Mouse (Mus musculus): ENCODE results near the gene Ints4. TPM values are rescaled to one million over a fixed set of nuclear protein-coding genes. Genes with fewer than 3 reads are reported as not detected.

Gene Ints4
- 45.2 TPM for total RNA-seq (2023)

DNA sequence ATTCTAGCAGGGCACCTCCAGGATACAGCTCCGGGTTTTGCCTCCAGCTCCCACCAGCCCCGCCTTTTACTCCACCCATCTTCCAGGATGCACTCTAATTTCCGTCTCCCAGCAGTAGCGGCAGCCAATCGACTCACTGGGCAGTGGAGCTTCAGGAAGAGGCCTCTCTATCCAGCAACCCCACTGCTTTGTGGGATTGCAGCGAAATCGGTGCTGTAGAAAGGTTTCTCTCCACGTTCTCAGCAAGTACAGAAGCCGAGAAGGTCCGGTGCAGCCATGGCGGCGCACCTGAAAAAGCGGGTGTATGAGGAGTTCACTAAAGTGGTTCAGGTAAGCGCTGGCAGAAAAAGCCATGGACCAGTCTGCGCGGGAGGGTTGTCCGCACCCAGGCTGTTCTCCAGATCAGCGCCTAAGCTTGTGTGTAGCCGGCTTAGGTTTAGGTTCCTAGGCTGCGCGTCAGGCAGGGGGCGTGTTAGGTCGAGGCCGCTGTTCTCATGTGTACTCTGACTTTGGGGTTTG is at the start of gene Ints4:
Gene Ints4, plus strand, starts transcription at position 136 of the 519 bp plus-strand sequence.

DNA sequence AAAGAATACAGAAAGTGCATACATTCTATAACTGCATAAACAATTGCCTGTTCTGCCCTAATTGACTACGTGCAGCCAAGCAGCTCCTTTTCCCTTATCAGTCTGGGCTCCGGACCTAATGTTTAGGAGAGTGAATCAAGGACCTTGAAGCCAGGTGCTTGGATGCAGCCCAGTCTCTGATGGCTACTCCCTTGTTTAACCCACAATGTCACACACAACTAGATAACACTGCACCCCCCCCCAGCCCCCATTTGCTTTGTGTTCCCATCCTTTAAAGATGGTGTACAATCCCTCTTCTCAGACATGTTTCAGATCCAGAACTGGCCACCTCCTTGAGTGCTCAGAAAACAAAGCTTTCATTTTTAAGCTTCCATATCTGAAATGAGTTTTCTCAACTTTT is 29.7 kb upstream of the Ints4 start, which contains the start of gene Kctd14:
Gene Kctd14, plus strand, starts transcription at position 301 of the 400 bp plus-strand sequence.

GRCm38 (mm10) chr7:97579067-97579975 is 98.6 kb downstream of the Ints4 start, which contains the start of the genes Aamdc and Rsf1:
Gene Aamdc (minus strand): TSS chr7:97579497.
Gene Rsf1 (plus strand): TSS chr7:97579889.

Other genes starting within 250 kb of the Ints4 start
- gene Usp35, start 148.9 kb upstream of the Ints4 start, total RNA-seq (2023) = 7.1 TPM
- gene Kctd21, start 148.6 kb upstream of the Ints4 start, total RNA-seq (2023) = 1.0 TPM
- 12.1 TPM for gene Alg8, start 109.3 kb upstream of the Ints4 start, total RNA-seq (2023)
- 49.7 TPM for gene Ndufc2, start 81.0 kb upstream of the Ints4 start, total RNA-seq (2023)
- not detected for gene Thrsp, start 63.2 kb upstream of the Ints4 start, total RNA-seq (2023)
- gene Kctd14, start 29.6 kb upstream of the Ints4 start, total RNA-seq (2023) = 0.35 TPM
- gene Aamdc, start 98.5 kb downstream of the Ints4 start, total RNA-seq (2023) = 16.0 TPM
- 79.3 TPM for gene Rsf1, start 98.9 kb downstream of the Ints4 start, total RNA-seq (2023)
- 50.1 TPM for gene Clns1a, start 215.7 kb downstream of the Ints4 start, total RNA-seq (2023)